Mouse (Mus musculus): ENCODE results near the gene Tmem200c. TPM values are rescaled to one million over a fixed set of nuclear protein-coding genes. Genes with fewer than 3 reads are reported as not detected.

Gene Tmem200c
- polyA plus RNA-seq, 1 experiment from 2014 or later: 2.2 TPM

GRCm38 (mm10) chr17:68881725-68882524 is 55.5 kb downstream of the Tmem200c start:
- 16% methylated on average over 21 of the region's 21 CpGs for WGBS
- no peaks in the 10 kb centered on the region for H3K4me1 ChIP-seq (replicated peaks; ENCODE audit: control insufficient read depth, insufficient read depth, low read length)
- H3K27ac ChIP-seq (ENCODE audit: low read depth, low read length): no peak overlapping the region
- peak; percentile 64 for DNase-seq (ENCODE audit: low spot score)
- no peaks in the 10 kb centered on the region for H3K9me3 ChIP-seq (ENCODE audit: control insufficient read depth, low read length)
- peak; percentile 64 for ATAC-seq (ENCODE audit: low FRiP score)
- H3K4me2 ChIP-seq (replicated peaks; ENCODE audit: low read depth, low read length): peak overlapping the region; percentile 33
- H3K27me3 ChIP-seq (ENCODE audit: control insufficient read depth, insufficient read depth, low read length): no peaks in the 10 kb centered on the region
- no peak overlapping the region for H3K9ac ChIP-seq (ENCODE audit: low read depth, low read length)
- peak overlapping the region; percentile 26 for H3K4me3 ChIP-seq (ENCODE audit: low read depth, low read length)
- H3K36me3 ChIP-seq (ENCODE audit: control insufficient read depth, insufficient read depth, low read length): no peaks in the 10 kb centered on the region

- Histone ChIP-seq H3K27ac (ENCODE audit: low read depth, low read length) (no peak overlapping the region), H3K9me3 (ENCODE audit: control insufficient read depth, low read length) (no peaks in the 10 kb centered on the region), H3K4me3 (ENCODE audit: low read depth, low read length) (no peak overlapping the region), H3K4me1 (replicated peaks; ENCODE audit: control insufficient read depth, insufficient read depth, low read length) (no peaks in the 10 kb centered on the region), H3K27me3 (ENCODE audit: control insufficient read depth, insufficient read depth, low read length) (no peaks in the 10 kb centered on the region), H3K36me3 (ENCODE audit: control insufficient read depth, insufficient read depth, low read length) (no peaks in the 10 kb centered on the region), H3K4me2 (replicated peaks; ENCODE audit: low read depth, low read length) (no peak overlapping the region), H3K9ac (ENCODE audit: low read depth, low read length) (no peak overlapping the region)
- WGBS: 85% methylated on average over 3 of the region's 3 CpGs
- no peak for DNase-seq (ENCODE audit: low spot score)
- ATAC-seq (ENCODE audit: low FRiP score): no peak
These were observed 57.2 kb downstream of the Tmem200c start for GRCm38 (mm10) chr17:68883474-68884083.

DNA sequence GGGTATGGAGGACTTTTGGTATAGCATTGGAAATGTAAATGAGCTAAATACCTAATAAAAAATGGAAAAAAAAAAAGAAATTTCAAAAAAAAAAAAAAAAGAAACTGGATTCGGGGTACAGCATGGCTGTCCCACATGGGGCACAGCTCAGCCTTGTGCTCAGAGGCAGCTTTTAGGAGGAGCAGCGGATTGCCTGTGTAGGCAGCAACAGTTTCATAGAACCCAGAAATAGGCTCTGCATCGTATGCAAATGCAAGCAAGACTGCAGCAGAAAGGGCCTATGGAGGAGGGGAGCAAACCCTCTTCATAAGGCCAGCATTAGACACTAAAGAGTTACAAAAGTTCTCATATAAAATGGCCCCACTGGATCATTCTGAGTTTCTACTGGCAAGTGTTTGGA is 64.2 kb downstream of the Tmem200c start:
- H3K4me2 ChIP-seq (replicated peaks; ENCODE audit: low read depth, low read length): no peak overlapping the region
- DNase-seq (ENCODE audit: low spot score) (no peak), ATAC-seq (ENCODE audit: low FRiP score) (no peak)
- H3K9me3 ChIP-seq (ENCODE audit: control insufficient read depth, low read length): no peaks in the 10 kb centered on the region
- no peak overlapping the region for H3K9ac ChIP-seq (ENCODE audit: low read depth, low read length)
- no peaks in the 10 kb centered on the region for H3K27me3 ChIP-seq (ENCODE audit: control insufficient read depth, insufficient read depth, low read length)
- no peak overlapping the region for H3K4me3 ChIP-seq (ENCODE audit: low read depth, low read length)
- H3K4me1 ChIP-seq (replicated peaks; ENCODE audit: control insufficient read depth, insufficient read depth, low read length): no peaks in the 10 kb centered on the region
- no peak overlapping the region for H3K27ac ChIP-seq (ENCODE audit: low read depth, low read length)
- 91% methylated on average over 3 of the region's 3 CpGs for WGBS
- H3K36me3 ChIP-seq (ENCODE audit: control insufficient read depth, insufficient read depth, low read length): no peaks in the 10 kb centered on the region

Other genes with a start within 250 kb of the Tmem200c start
- gene Epb41l3, start 249.1 kb downstream of the Tmem200c start, polyA plus RNA-seq (2014; fragmentation: Nextera tagmentation; extraction: Ambion mirVana): 85.5 and 92.9 TPM in 2 replicates